22 mouse cellular contexts compared by ENCODE assay signal in the genomic region with DNA sequence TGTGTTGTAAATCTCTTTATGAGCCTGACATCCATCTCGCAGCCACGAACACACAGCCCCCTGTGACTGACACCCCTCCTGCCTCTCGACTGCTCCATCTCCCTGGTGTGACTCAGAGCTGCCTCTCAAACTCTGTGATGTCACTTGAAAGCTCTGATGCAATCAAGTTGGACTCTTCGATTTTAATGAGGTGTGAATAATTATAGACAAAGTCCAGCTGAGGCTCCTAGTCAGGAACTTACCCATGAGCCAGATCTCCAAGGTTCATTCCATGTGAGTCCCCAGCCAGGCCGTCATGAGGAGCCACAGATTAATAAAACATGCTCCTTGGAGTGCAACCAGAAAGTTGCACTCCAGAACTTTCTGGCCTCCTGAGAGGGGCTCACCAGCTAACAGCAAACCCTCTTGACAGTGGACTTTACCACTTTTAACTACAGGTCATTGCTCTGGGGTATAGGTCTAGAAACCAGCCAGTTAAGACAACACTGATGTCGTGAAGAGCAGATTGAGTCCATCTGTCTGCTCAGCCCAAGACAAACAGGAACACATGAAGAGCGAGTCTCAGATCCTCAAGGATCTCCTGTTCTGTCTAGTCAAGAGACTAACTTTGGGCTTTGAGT.
DNase-seq lines count a peak whose midpoint lies in the region; ATAC-seq and TF ChIP-seq lines count a peak whose summit lies in the region.
"Had no signal": no experiment of that assay in that cellular context is flagged by ENCODE, and none has a peak within 500 bp of the region (broad histone marks: within the 10 kb centered on the region; RNA-seq: fewer than 3 reads in every experiment).

No protein-coding gene starts in this region.

- no peak for TF ChIP-seq CTCF in lung, adult 2 months (IDR thresholded peaks at IDR 0.05; ENCODE audit: insufficient read depth, low read length)
- TF ChIP-seq CTCF in midbrain, postnatal 0 days (IDR thresholded peaks at IDR 0.05) = no peak

- 31% methylated on average over 7 of the region's 7 CpGs for WGBS in kidney, embryonic 16.5 days
- WGBS in lung, adult 2 months = 65% methylated on average over 7 of the region's 7 CpGs
- 81% methylated on average over 7 of the region's 7 CpGs for WGBS in midbrain, postnatal 0 days
- 75% methylated on average over 7 of the region's 7 CpGs for WGBS in hindbrain, embryonic 12.5 days

- no peak overlapping the region for H3K27ac ChIP-seq in kidney, embryonic 16.5 days (ENCODE audit: low read length)
- H3K27ac ChIP-seq in midbrain, postnatal 0 days (ENCODE audit: low read depth, low read length) = no peak overlapping the region
- no peak overlapping the region for H3K27ac ChIP-seq in hindbrain, embryonic 12.5 days
- H3K27ac ChIP-seq: embryonic facial prominence, embryonic 10.5 days; heart, embryonic 15.5 days; limb, embryonic 12.5 days; liver, embryonic 12.5 days; macrophage; midbrain, embryonic 10.5 days; stomach, embryonic 15.5 days had no signal

- H3K9me3 ChIP-seq in kidney, embryonic 16.5 days (ENCODE audit: low read length) = no peaks in the 10 kb centered on the region
- H3K9me3 ChIP-seq in midbrain, postnatal 0 days (ENCODE audit: low read length) = no peaks in the 10 kb centered on the region
- no peaks in the 10 kb centered on the region for H3K9me3 ChIP-seq in hindbrain, embryonic 12.5 days (replicated peaks)
- H3K9me3 ChIP-seq: embryonic facial prominence, embryonic 10.5 days; heart, embryonic 15.5 days; limb, embryonic 12.5 days; liver, embryonic 12.5 days; midbrain, embryonic 10.5 days; stomach, embryonic 15.5 days had no signal

- no peak overlapping the region for H3K9ac ChIP-seq in kidney, embryonic 16.5 days (replicated peaks; ENCODE audit: low read length)
- H3K9ac ChIP-seq in midbrain, postnatal 0 days (replicated peaks; ENCODE audit: low read length, poor library complexity, severe bottlenecking) = no peak overlapping the region
- H3K9ac ChIP-seq in hindbrain, embryonic 12.5 days = no peak overlapping the region
- H3K9ac ChIP-seq: forebrain, postnatal 0 days; heart, embryonic 15.5 days; limb, embryonic 12.5 days; liver, embryonic 12.5 days; stomach, embryonic 15.5 days had no signal

- no peaks in the 10 kb centered on the region for H3K27me3 ChIP-seq in kidney, embryonic 16.5 days (ENCODE audit: insufficient read depth, low read length)
- H3K27me3 ChIP-seq in midbrain, postnatal 0 days (ENCODE audit: insufficient read depth, low read length) = no peaks in the 10 kb centered on the region
- 0 out of 2 replicates have a peak, but pooled peaks cover 2% of the 10 kb centered on the region for H3K27me3 ChIP-seq in hindbrain, embryonic 12.5 days
- H3K27me3 ChIP-seq: stomach, embryonic 15.5 days had no signal

- no peaks in the 10 kb centered on the region for H3K36me3 ChIP-seq in kidney, embryonic 16.5 days (ENCODE audit: insufficient read depth, low read length)
- H3K36me3 ChIP-seq in midbrain, postnatal 0 days (ENCODE audit: insufficient read depth, low read length) = no peaks in the 10 kb centered on the region
- no peaks in the 10 kb centered on the region for H3K36me3 ChIP-seq in hindbrain, embryonic 12.5 days
- H3K36me3 ChIP-seq: embryonic facial prominence, embryonic 10.5 days; heart, embryonic 15.5 days; limb, embryonic 12.5 days; liver, embryonic 12.5 days; midbrain, embryonic 10.5 days; stomach, embryonic 15.5 days had no signal

- no peak for TF ChIP-seq POLR2A in lung, adult 2 months (IDR thresholded peaks at IDR 0.05; ENCODE audit: borderline replicate concordance, extremely low read depth, low read depth, low read length)

- H3K4me3 ChIP-seq in kidney, embryonic 16.5 days (ENCODE audit: low read length) = no peak overlapping the region
- H3K4me3 ChIP-seq in lung, adult 2 months (replicated peaks; ENCODE audit: extremely low read depth, low read depth, low read length) = no peak overlapping the region
- no peak overlapping the region for H3K4me3 ChIP-seq in midbrain, postnatal 0 days (ENCODE audit: low read depth, low read length)
- no peak overlapping the region for H3K4me3 ChIP-seq in hindbrain, embryonic 12.5 days
- H3K4me3 ChIP-seq: embryonic facial prominence, embryonic 10.5 days; heart, embryonic 15.5 days; limb, embryonic 12.5 days; liver, embryonic 12.5 days; midbrain, embryonic 10.5 days; stomach, embryonic 15.5 days had no signal

- ATAC-seq in kidney, embryonic 16.5 days (ENCODE audit: low FRiP score, low TSS enrichment) = no peak
- no peak for ATAC-seq in midbrain, postnatal 0 days (ENCODE audit: low FRiP score)
- ATAC-seq in hindbrain, embryonic 12.5 days (ENCODE audit: low FRiP score) = no peak
- ATAC-seq: forebrain, postnatal 0 days; liver, embryonic 12.5 days; midbrain, embryonic 16.5 days had no signal

- peak; percentile 49 for DNase-seq in kidney, adult 11 months
- peak; percentile 17 to 53 for DNase-seq in lung, adult 18-20 months
- DNase-seq in lung, adult 2 months = no peak
- DNase-seq in lung, postnatal 14 days = peak; percentile 37
- no peak for DNase-seq in midbrain, postnatal 0 days (ENCODE audit: low spot score)
- DNase-seq: adrenal gland, adult 2 months; cerebellum, adult 11 months; cerebellum, adult 9-11 months; forebrain, postnatal 0 days; right cerebral cortex, adult 18-20 months; right cerebral cortex, postnatal 4 days; thymus, postnatal 25 days had no signal

- H3K4me1 ChIP-seq in kidney, embryonic 16.5 days (ENCODE audit: insufficient read depth, low read length) = peaks cover 34% of the 10 kb centered on the region
- H3K4me1 ChIP-seq in lung, adult 2 months (ENCODE audit: control insufficient read depth, insufficient read depth, low read length) = peaks cover 6% of the 10 kb centered on the region; the same call in 1 of the 2 replicates
- H3K4me1 ChIP-seq in midbrain, postnatal 0 days (ENCODE audit: insufficient read depth, low read length) = no peaks in the 10 kb centered on the region
- peaks cover 22% of the 10 kb centered on the region for H3K4me1 ChIP-seq in hindbrain, embryonic 12.5 days
- H3K4me1 ChIP-seq: liver, embryonic 12.5 days had no signal

- no peak overlapping the region for H3K4me2 ChIP-seq in kidney, embryonic 16.5 days (replicated peaks; ENCODE audit: low read depth, low read length)
- no peak overlapping the region for H3K4me2 ChIP-seq in midbrain, postnatal 0 days (ENCODE audit: low read depth, low read length, poor library complexity, severe bottlenecking)
- no peak overlapping the region for H3K4me2 ChIP-seq in hindbrain, embryonic 12.5 days (replicated peaks)
- H3K4me2 ChIP-seq: heart, embryonic 15.5 days; limb, embryonic 12.5 days; liver, embryonic 12.5 days; stomach, embryonic 15.5 days had no signal

Comparison
In these comparisons a context has a peak if more than half of its experiments do, and no peak if none do; other contexts are left out.
1. DNase-seq: peak in kidney, adult 11 months (single experiment), lung, adult 18-20 months (2 of 2) and lung, postnatal 14 days (single experiment); none in lung, adult 2 months (single experiment) and midbrain, postnatal 0 days (single experiment).